Mouse (Mus musculus) embryonic fibroblast, embryonic 13.5 days (primary cell): ENCODE results near the gene Scn4a.

Experiments
- CTCF ChIP-seq: IDR thresholded peaks from 2 replicates; pipeline ENCODE4 v1.5.1; 2011; ENCODE audit warnings: mild to moderate bottlenecking, control low read depth, low read length, moderate library complexity, borderline replicate concordance; ENCODE audit not compliant: insufficient read depth
- POLR2A ChIP-seq: IDR thresholded peaks from 2 replicates; pipeline ENCODE4 v1.6.1; 2011; ENCODE audit warnings: low read depth, mild to moderate bottlenecking, control low read depth, low read length, moderate library complexity

- TF ChIP-seq CTCF (no peak), POLR2A (no peak)
Measured at GRCm38 (mm10) chr11:106381883-106382282, 28.8 kb upstream of the Scn4a start.
